Mouse (Mus musculus) small intestine, adult 2 months (tissue): Measurements from ENCODE around the gene Sptan1. TPM values are rescaled to one million over a fixed set of nuclear protein-coding genes. Genes with fewer than 3 reads are reported as not detected.

ENCODE experiments used
- H3K27ac ChIP-seq: fragments of 200-500 bp; 2 replicates; pipeline ENCODE4 v1.5.1; 2012; ENCODE audit warnings: low read depth, low read length, control low read depth, inconsistent platforms; ENCODE audit not compliant: insufficient read depth
- H3K27me3 ChIP-seq: fragments of 200-500 bp; 2 replicates; pipeline ENCODE4 v1.6.1; 2012; ENCODE audit warnings: mild to moderate bottlenecking, moderate library complexity, low read length, inconsistent platforms; ENCODE audit not compliant: control insufficient read depth, insufficient read depth
- H3K36me3 ChIP-seq: fragments of 200-500 bp; 2 replicates; pipeline ENCODE4 v1.6.1; 2012; ENCODE audit warnings: mild to moderate bottlenecking, low read length, control low read depth, inconsistent platforms; ENCODE audit not compliant: control insufficient read depth, insufficient read depth
- H3K4me1 ChIP-seq: fragments of 200-500 bp; 2 replicates; pipeline ENCODE4 v1.6.1; 2012; ENCODE audit warnings: low read length, inconsistent platforms, mixed read lengths; ENCODE audit not compliant: control insufficient read depth, insufficient read depth, insufficient read length
- H3K4me3 ChIP-seq: fragments of 200-500 bp; 2 replicates; pipeline ENCODE4 v1.5.1; 2012; ENCODE audit warnings: low read depth, mild to moderate bottlenecking, control low read depth, inconsistent platforms, low read length, moderate library complexity
- CTCF ChIP-seq: fragments of 200-500 bp; IDR thresholded peaks from 2 replicates; pipeline ENCODE4 v1.5.1; 2012; ENCODE audit warnings: low read depth, mild to moderate bottlenecking, control low read depth, inconsistent platforms, low read length, moderate library complexity, mixed read lengths; ENCODE audit not compliant: insufficient replicate concordance, insufficient read length; ENCODE audit errors: extremely low read depth
- POLR2A ChIP-seq: fragments of 200-500 bp; IDR thresholded peaks from 2 replicates; pipeline ENCODE4 v1.6.1; 2012; ENCODE audit warnings: low read depth, mild to moderate bottlenecking, control low read depth, inconsistent platforms, low read length, moderate library complexity
- WGBS: fragments of 180-500 bp; shearing (Covaris S2); methylation state at CpG from one replicate; pipeline ENCODE4 v1.1.7; 2018; 5-methylcytosine and 5-hydroxymethylcytosine counted together
- polyA plus RNA-seq: library from polyadenylated mRNA; depleted of rRNA; stranded (reverse); fragments of >200 nt; gene quantifications from 2 replicates; pipeline ENCODE4 v1.2.3, GENCODE M21; 2012

The Sptan1 gene
- polyA plus RNA-seq, 1 experiment = 221 TPM

- no peaks in the 10 kb centered on the region for H3K27me3 ChIP-seq
- peaks cover 3% of the 10 kb centered on the region; the same call in 1 of the 2 replicates for H3K4me1 ChIP-seq
- WGBS = 88% methylated on average over 9 of the region's 9 CpGs
- peaks cover 32% of the 10 kb centered on the region for H3K36me3 ChIP-seq
- H3K27ac ChIP-seq = no peak overlapping the region
- H3K4me3 ChIP-seq = no peak overlapping the region
- TF ChIP-seq POLR2A (no peak), CTCF (no peak)
Measured at GRCm38 (mm10) chr2:29940073-29940472, 25.3 kb upstream of the Sptan1 start.

- no peak for TF ChIP-seq POLR2A
- no peak for TF ChIP-seq CTCF
- no peak overlapping the region for H3K27ac ChIP-seq
- peaks cover 3% of the 10 kb centered on the region; the same call in 1 of the 2 replicates for H3K4me1 ChIP-seq
- H3K36me3 ChIP-seq = peaks cover 34% of the 10 kb centered on the region
- no peaks in the 10 kb centered on the region for H3K27me3 ChIP-seq
- 94% methylated on average over 7 of the region's 7 CpGs for WGBS
- no peak overlapping the region for H3K4me3 ChIP-seq
Measured at GRCm38 (mm10) chr2:29940826-29941225, 24.5 kb upstream of the Sptan1 start.

- no peak for TF ChIP-seq POLR2A
- no peak for TF ChIP-seq CTCF
- Histone ChIP-seq H3K27me3 (no peaks in the 10 kb centered on the region), H3K27ac (peak overlapping the region; percentile 49), H3K36me3 (peaks cover 44% of the 10 kb centered on the region), H3K4me3 (no peak overlapping the region), H3K4me1 (no peaks in the 10 kb centered on the region)
- 68% methylated on average over 1 of the region's 1 CpGs for WGBS
Measured at GRCm38 (mm10) chr2:29944723-29945122, 20.6 kb upstream of the Sptan1 start.

GRCm38 (mm10) chr2:29948896-29949295 is 16.5 kb upstream of the Sptan1 start:
- no peaks in the 10 kb centered on the region for H3K27me3 ChIP-seq
- peaks cover 47% of the 10 kb centered on the region for H3K36me3 ChIP-seq
- no peak overlapping the region for H3K4me3 ChIP-seq
- no peaks in the 10 kb centered on the region for H3K4me1 ChIP-seq
- no peak overlapping the region for H3K27ac ChIP-seq
- TF ChIP-seq POLR2A (no peak), CTCF (no peak)
- WGBS = 91% methylated on average over 5 of the region's 5 CpGs

- 98% methylated on average over 7 of the region's 7 CpGs for WGBS
- no peak overlapping the region for H3K27ac ChIP-seq
- no peak overlapping the region for H3K4me3 ChIP-seq
- TF ChIP-seq CTCF (no peak), POLR2A (no peak)
- H3K4me1 ChIP-seq = peaks cover 3% of the 10 kb centered on the region; the same call in 1 of the 2 replicates
- peaks cover 20% of the 10 kb centered on the region for H3K36me3 ChIP-seq
- no peaks in the 10 kb centered on the region for H3K27me3 ChIP-seq
Measured at GRCm38 (mm10) chr2:29961246-29961645, 4.1 kb upstream of the Sptan1 start.

- Histone ChIP-seq H3K27me3 (no peaks in the 10 kb centered on the region), H3K36me3 (peaks cover 5% of the 10 kb centered on the region), H3K27ac (peak overlapping the region; percentile 87), H3K4me1 (peaks cover 7% of the 10 kb centered on the region), H3K4me3 (peak overlapping the region; percentile 98)
- WGBS = 5% methylated on average over 10 of the region's 10 CpGs
- TF ChIP-seq CTCF (no peak), POLR2A (no peak; the same call in 1 of the 2 replicates)
Measured at GRCm38 (mm10) chr2:29964354-29965249, 758 bp upstream of the Sptan1 start.

GRCm38 (mm10) chr2:29965906-29966305 is 546 bp downstream of the Sptan1 start:
- peak overlapping the region; percentile 87 for H3K27ac ChIP-seq
- H3K4me3 ChIP-seq = peak overlapping the region; percentile 98
- no peaks in the 10 kb centered on the region for H3K27me3 ChIP-seq
- WGBS = 2% methylated on average over 28 of the region's 41 CpGs
- TF ChIP-seq POLR2A (no peak), CTCF (no peak)
- peaks cover 7% of the 10 kb centered on the region for H3K4me1 ChIP-seq
- peaks cover 10% of the 10 kb centered on the region for H3K36me3 ChIP-seq
